Mouse (Mus musculus): ENCODE data around the gene Oosp2.

Oosp2 gene

GRCm38 (mm10) chr19:11660459-11660858 is at the start of gene Oosp2:
TSS of gene Oosp2 (minus strand) at chr19:11660559.
- no peak for DNase-seq (ENCODE audit: low spot score in 2 of 2)

- DNase-seq (ENCODE audit: low spot score in 2 of 2) = no peak
Measured at GRCm38 (mm10) chr19:11698342-11698741, 38.0 kb upstream of the Oosp2 start.

- no peak for DNase-seq (ENCODE audit: low spot score in 2 of 2)
Measured at GRCm38 (mm10) chr19:11696755-11697154, 36.4 kb upstream of the Oosp2 start, which contains the start of gene Oosp3. TSS of gene Oosp3 (plus strand) at chr19:11697055.

GRCm38 (mm10) chr19:11691454-11691853 is 31.1 kb upstream of the Oosp2 start:
- DNase-seq (ENCODE audit: low spot score in 2 of 2) = no peak

- no peak for DNase-seq (ENCODE audit: low spot score in 2 of 2)
Measured at GRCm38 (mm10) chr19:11690839-11691238, 30.5 kb upstream of the Oosp2 start, which contains the start of gene Oosp1. TSS of gene Oosp1 (minus strand) at chr19:11691150.

GRCm38 (mm10) chr19:11661562-11661961 is 1.2 kb upstream of the Oosp2 start:
- no peak for DNase-seq (ENCODE audit: low spot score in 2 of 2)

- DNase-seq (ENCODE audit: low spot score in 2 of 2) = no peak
Measured at GRCm38 (mm10) chr19:11659142-11659541, 1.2 kb downstream of the Oosp2 start.

- no peak for DNase-seq (ENCODE audit: low spot score in 2 of 2)
Measured at GRCm38 (mm10) chr19:11649564-11649963, 10.8 kb downstream of the Oosp2 start.

GRCm38 (mm10) chr19:11646166-11646565 is 14.2 kb downstream of the Oosp2 start:
- DNase-seq (ENCODE audit: low spot score in 2 of 2) = no peak

GRCm38 (mm10) chr19:11640732-11641131 is 19.6 kb downstream of the Oosp2 start, which contains the start of gene Ms4a3:
TSS of gene Ms4a3 (minus strand) at chr19:11640851.
- no peak for DNase-seq (ENCODE audit: low spot score in 2 of 2)

- DNase-seq (ENCODE audit: low spot score in 2 of 2) = no peak
Measured at GRCm38 (mm10) chr19:11639038-11639437, 21.3 kb downstream of the Oosp2 start.

GRCm38 (mm10) chr19:11635572-11635971 is 24.8 kb downstream of the Oosp2 start:
- DNase-seq (ENCODE audit: low spot score in 2 of 2) = no peak

- DNase-seq (ENCODE audit: low spot score in 2 of 2) = no peak
Measured at GRCm38 (mm10) chr19:11634330-11634729, 26.0 kb downstream of the Oosp2 start.

GRCm38 (mm10) chr19:11633732-11634131 is 26.6 kb downstream of the Oosp2 start:
- no peak for DNase-seq (ENCODE audit: low spot score in 2 of 2)

GRCm38 (mm10) chr19:11625231-11625630 is 35.1 kb downstream of the Oosp2 start:
- DNase-seq (ENCODE audit: low spot score in 2 of 2) = no peak

GRCm38 (mm10) chr19:11624800-11625199 is 35.6 kb downstream of the Oosp2 start:
- no peak for DNase-seq (ENCODE audit: low spot score in 2 of 2)

- no peak for DNase-seq (ENCODE audit: low spot score in 2 of 2)
Measured at GRCm38 (mm10) chr19:11623551-11623950, 36.8 kb downstream of the Oosp2 start, which contains the start of gene Ms4a2. TSS of gene Ms4a2 (minus strand) at chr19:11623719.

- DNase-seq (ENCODE audit: low spot score in 2 of 2) = no peak
Measured at GRCm38 (mm10) chr19:11617983-11618382, 42.4 kb downstream of the Oosp2 start.

- DNase-seq (ENCODE audit: low spot score in 2 of 2) = no peak
Measured at GRCm38 (mm10) chr19:11614805-11615204, 45.6 kb downstream of the Oosp2 start.

GRCm38 (mm10) chr19:11613776-11614443 is 46.4 kb downstream of the Oosp2 start:
- DNase-seq (ENCODE audit: low spot score in 2 of 2) = no peak

- no peak for DNase-seq (ENCODE audit: low spot score in 2 of 2)
Measured at GRCm38 (mm10) chr19:11613084-11613483, 47.3 kb downstream of the Oosp2 start.

- DNase-seq (ENCODE audit: low spot score in 2 of 2) = no peak
Measured at GRCm38 (mm10) chr19:11612293-11612692, 48.1 kb downstream of the Oosp2 start.

- no peak for DNase-seq (ENCODE audit: low spot score in 2 of 2)
Measured at GRCm38 (mm10) chr19:11611541-11611945, 48.8 kb downstream of the Oosp2 start.

- peak; percentile 38 to 76 for DNase-seq (ENCODE audit: low spot score in 2 of 2)
Measured at GRCm38 (mm10) chr19:11608172-11608571, 52.2 kb downstream of the Oosp2 start.
